Mouse (Mus musculus): ENCODE measurements around the gene Ttll9.

- TF ChIP-seq CTCF (IDR thresholded peaks at IDR 0.05; ENCODE audit: low read depth): no peak
- TF ChIP-seq EP300 (IDR thresholded peaks at IDR 0.05; ENCODE audit: low read depth): no peak
Measured at GRCm38 (mm10) chr2:152948438-152949020, 13.8 kb upstream of the Ttll9 start.
